Mouse (Mus musculus) testis, adult 2 months (tissue): Measurements from ENCODE around the gene Mgat4a. TPM values are rescaled to one million over a fixed set of nuclear protein-coding genes. Genes with fewer than 3 reads are reported as not detected.

Experiments
- H3K27ac ChIP-seq: fragments of 200-500 bp; 2 replicates; pipeline ENCODE4 v1.5.1; 2012; ENCODE audit warnings: low read depth, low read length; ENCODE audit not compliant: control insufficient read depth, insufficient read depth
- H3K27me3 ChIP-seq: fragments of 200-500 bp; 2 replicates; pipeline ENCODE4 v1.6.1; 2012; ENCODE audit warnings: mild to moderate bottlenecking, low read length, moderate library complexity; ENCODE audit not compliant: control insufficient read depth, insufficient read depth
- H3K36me3 ChIP-seq: fragments of 200-500 bp; 2 replicates; pipeline ENCODE4 v1.6.1; 2012; ENCODE audit warnings: mild to moderate bottlenecking, low read length; ENCODE audit not compliant: control insufficient read depth, insufficient read depth
- H3K4me1 ChIP-seq: fragments of 200-500 bp; 2 replicates; pipeline ENCODE4 v1.6.1; 2012; ENCODE audit warnings: low read length; ENCODE audit not compliant: control insufficient read depth, insufficient read depth
- H3K4me3 ChIP-seq: fragments of 200-500 bp; 2 replicates; pipeline ENCODE4 v1.5.1; 2012; ENCODE audit warnings: low read depth, mild to moderate bottlenecking, low read length, moderate library complexity, mixed read lengths; ENCODE audit not compliant: control insufficient read depth
- CTCF ChIP-seq: fragments of 200-500 bp; IDR thresholded peaks from 2 replicates; pipeline ENCODE4 v1.5.1; 2012; ENCODE audit warnings: low read depth, mild to moderate bottlenecking, inconsistent platforms, low read length, moderate library complexity; ENCODE audit not compliant: control insufficient read depth, insufficient read depth, insufficient replicate concordance
- POLR2A ChIP-seq: fragments of 200-500 bp; IDR thresholded peaks from 2 replicates; pipeline ENCODE4 v1.6.1; 2012; ENCODE audit warnings: low read depth, mild to moderate bottlenecking, inconsistent platforms, low read length, moderate library complexity; ENCODE audit not compliant: control insufficient read depth
- polyA plus RNA-seq: library from polyadenylated mRNA; depleted of rRNA; stranded (reverse); fragments of >200 nt; gene quantifications from 2 replicates; pipeline ENCODE4 v1.2.3, GENCODE M21; 2012

Gene Mgat4a
- polyA plus RNA-seq, 1 experiment = 2.9 TPM

GRCm38 (mm10) chr1:37457546-37457945 lies 83.3 kb downstream of the Mgat4a start:
- no peak overlapping the region for H3K4me3 ChIP-seq
- H3K27ac ChIP-seq = no peak overlapping the region
- H3K4me1 ChIP-seq = no peaks in the 10 kb centered on the region
- no peaks in the 10 kb centered on the region for H3K27me3 ChIP-seq
- TF ChIP-seq POLR2A (no peak), CTCF (no peak)
- no peaks in the 10 kb centered on the region for H3K36me3 ChIP-seq

DNA sequence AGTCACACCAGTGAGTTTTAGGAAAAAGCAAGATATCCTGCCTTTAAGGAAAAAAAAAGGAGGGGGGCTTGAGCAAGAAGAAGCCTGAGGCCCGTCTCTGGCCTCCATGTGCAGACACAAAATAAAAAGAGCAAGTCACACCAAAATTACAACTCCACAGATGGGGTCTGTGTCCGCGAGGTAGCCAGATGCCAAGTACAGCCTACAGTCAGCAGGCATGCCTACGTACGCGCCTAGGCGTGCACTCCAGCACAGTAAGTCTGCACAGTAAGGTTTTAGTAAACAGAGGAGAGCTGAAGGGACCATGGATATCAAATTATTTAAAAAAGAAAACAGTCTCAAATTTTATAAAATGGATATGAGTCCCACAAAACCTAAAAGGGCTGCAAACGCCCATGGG lies 89.5 kb downstream of the Mgat4a start:
- Histone ChIP-seq H3K4me1 (no peaks in the 10 kb centered on the region), H3K27ac (no peak overlapping the region), H3K4me3 (no peak overlapping the region), H3K27me3 (no peaks in the 10 kb centered on the region), H3K36me3 (no peaks in the 10 kb centered on the region)
- TF ChIP-seq CTCF = no peak
- no peak for TF ChIP-seq POLR2A

- Histone ChIP-seq H3K4me3 (no peak overlapping the region), H3K4me1 (no peaks in the 10 kb centered on the region), H3K27ac (no peak overlapping the region), H3K36me3 (no peaks in the 10 kb centered on the region), H3K27me3 (no peaks in the 10 kb centered on the region)
- no peak for TF ChIP-seq POLR2A
- no peak for TF ChIP-seq CTCF
These were observed 92.3 kb downstream of the Mgat4a start for GRCm38 (mm10) chr1:37448361-37449095.

- TF ChIP-seq CTCF (no peak), POLR2A (no peak)
- H3K27me3 ChIP-seq = no peaks in the 10 kb centered on the region
- H3K4me3 ChIP-seq = no peak overlapping the region
These were observed 97.7 kb downstream of the Mgat4a start for GRCm38 (mm10) chr1:37442848-37443835.

DNA sequence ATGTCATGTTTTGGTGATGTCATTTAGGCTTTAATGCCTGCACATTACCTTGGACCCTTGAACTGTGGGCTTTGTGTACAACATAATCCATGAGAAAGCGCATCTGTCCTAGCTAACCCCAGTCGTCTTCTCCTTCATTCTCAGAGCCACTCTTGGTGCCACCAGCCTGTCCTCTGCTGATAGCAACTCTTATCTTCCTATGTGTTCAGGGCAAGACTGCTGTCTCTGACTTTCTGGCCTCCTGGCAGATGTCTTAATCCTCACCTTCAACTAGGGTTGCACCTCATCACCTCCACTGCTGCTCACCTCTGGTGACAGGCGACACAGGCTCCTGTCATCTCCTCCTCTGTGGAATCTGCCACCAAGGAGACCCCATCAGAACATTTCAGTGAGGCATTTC lies 104.4 kb downstream of the Mgat4a start:
- Histone ChIP-seq H3K27me3 (no peaks in the 10 kb centered on the region), H3K36me3 (no peaks in the 10 kb centered on the region; the same call in none of the 2 replicates)

More at GRCm38 (mm10) chr1:37442848-37443835, 97.7 kb downstream of the Mgat4a start:
- H3K27ac ChIP-seq = no peak overlapping the region
- no peaks in the 10 kb centered on the region for H3K36me3 ChIP-seq
- H3K4me1 ChIP-seq = no peaks in the 10 kb centered on the region

DNA sequence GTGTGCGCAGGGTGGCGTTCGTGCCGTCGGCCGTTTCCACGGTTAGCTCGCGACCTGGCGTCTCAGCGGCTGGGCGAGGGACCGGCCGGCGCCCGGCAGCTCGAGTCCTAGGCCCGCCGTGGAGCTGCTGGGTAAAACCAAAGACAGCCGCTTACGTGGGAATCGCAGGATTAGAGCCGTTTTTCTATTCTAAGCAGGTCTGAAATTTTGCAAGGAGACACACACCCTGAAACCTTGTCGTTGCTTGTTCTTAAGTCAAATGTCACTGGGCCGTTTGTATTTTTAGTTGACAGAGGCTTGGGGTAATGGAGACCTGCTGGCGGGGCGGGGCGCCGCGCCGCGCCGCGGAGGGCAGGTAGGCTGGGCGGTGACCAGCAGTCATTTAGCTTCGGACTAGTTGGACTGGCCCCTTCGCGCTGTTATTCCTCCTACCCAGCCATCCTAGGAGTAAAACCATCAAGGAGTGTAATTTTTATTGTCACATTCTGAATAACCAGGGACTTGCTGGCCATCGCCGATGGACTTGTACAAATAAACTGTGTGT lies 110.4 kb downstream of the Mgat4a start:
- TF ChIP-seq POLR2A = no peak
- no peak for TF ChIP-seq CTCF
- H3K27ac ChIP-seq = peak overlapping the region; percentile 52
- H3K4me3 ChIP-seq = peak overlapping the region; percentile 95
- peaks cover 2% of the 10 kb centered on the region; the same call in 1 of the 2 replicates for H3K4me1 ChIP-seq
- H3K36me3 ChIP-seq = no peaks in the 10 kb centered on the region; the same call in 1 of the 2 replicates
- no peaks in the 10 kb centered on the region for H3K27me3 ChIP-seq

More for the DNA sequence above, 104.4 kb downstream of the Mgat4a start:
- Histone ChIP-seq H3K27ac (no peak overlapping the region), H3K4me1 (no peaks in the 10 kb centered on the region), H3K4me3 (no peak overlapping the region)
- TF ChIP-seq CTCF (no peak), POLR2A (no peak)
